Comparison of ENCODE assay signal across 10 mouse cellular contexts in genomic region chr4:134476899-134477298, GRCm38 (mm10). TPM values are rescaled to one million over a fixed set of nuclear protein-coding genes. Genes with fewer than 3 reads are reported as not detected.
A peak's percentile ranks its signal among the peaks of the same experiment; 100 is the strongest.
DNase-seq lines count a peak whose midpoint lies in the region; ATAC-seq and TF ChIP-seq lines count a peak whose summit lies in the region.
"Had no signal": no experiment of that assay in that cellular context is flagged by ENCODE, and none has a peak within 500 bp of the region (broad histone marks: within the 10 kb centered on the region; RNA-seq: fewer than 3 reads in every experiment).

No protein-coding gene starts in this region.

- peak overlapping the region; percentile 87 for H3K27ac ChIP-seq in layer of hippocampus, adult 2 months
- H3K27ac ChIP-seq in midbrain, embryonic 13.5 days = peak overlapping the region; percentile 69

- no peaks in the 10 kb centered on the region for H3K9me3 ChIP-seq in midbrain, embryonic 13.5 days

- 93% methylated on average over 8 of the region's 8 CpGs for WGBS in midbrain, embryonic 13.5 days

- no peaks in the 10 kb centered on the region for H3K27me3 ChIP-seq in midbrain, embryonic 13.5 days

- no peak overlapping the region for H3K4me2 ChIP-seq in midbrain, embryonic 13.5 days (replicated peaks)

- ATAC-seq in midbrain, embryonic 13.5 days = no peak
- ATAC-seq: activated CD4-positive, CD25-positive, alpha-beta regulatory T cell, adult 4 months had no signal

- no peak for TF ChIP-seq CTCF in layer of hippocampus, adult 2 months (conservative IDR thresholded peaks at IDR 0.05)

- H3K9ac ChIP-seq in midbrain, embryonic 13.5 days (replicated peaks) = no peak overlapping the region

- H3K4me3 ChIP-seq in layer of hippocampus, adult 2 months = no peak overlapping the region
- H3K4me3 ChIP-seq in midbrain, embryonic 13.5 days (replicated peaks) = no peak overlapping the region
- H3K4me3 ChIP-seq: myocyte had no signal

- H3K36me3 ChIP-seq in midbrain, embryonic 13.5 days = peaks cover 52% of the 10 kb centered on the region

- no peak for DNase-seq in layer of hippocampus, adult 2 months (ENCODE audit: low spot score in 2 of 2)
- DNase-seq in layer of hippocampus, postnatal 10 days (ENCODE audit: low spot score in 2 of 2) = no peak
- DNase-seq in Muller cell, postnatal 12 days (ENCODE audit: inconsistent ontology term) = peak; percentile 15
- DNase-seq in cerebellum, adult 9-10 months = peak; percentile 75
- no peak for DNase-seq in right cerebral cortex, postnatal 36 days (ENCODE audit: low spot score in 2 of 2)
- no peak for DNase-seq in B cell, adult 2 months
- DNase-seq: thymus, postnatal 25 days had no signal

- H3K4me1 ChIP-seq in midbrain, embryonic 13.5 days (replicated peaks) = peaks cover 44% of the 10 kb centered on the region

RNA-seq across cellular contexts. Expression of gene Stmn1, which starts 8.8 kb away (rescaled TPM):
- total RNA-seq in layer of hippocampus, adult 2 months (2021) = 100 to 1,000 TPM; 362 to 369 TPM
- total RNA-seq in layer of hippocampus, postnatal 10 days (2021) = 1,000 to 10,000 TPM; 1,050 to 1,137 TPM
- 7,568 and 8,132 TPM in 2 replicates for polyA plus RNA-seq in midbrain, embryonic 13.5 days (2015; fragmentation: Nextera tagmentation; extraction: Ambion mirVana)

RNA-seq across cellular contexts. Expression of gene Paqr7, which starts 19.6 kb away (rescaled TPM):
- 10 to 100 TPM; 60.2 to 64.7 TPM for total RNA-seq in layer of hippocampus, adult 2 months (2021)
- total RNA-seq in layer of hippocampus, postnatal 10 days (2021) = 10 to 100 TPM; 50.0 to 51.9 TPM
- 10.8 and 12.8 TPM in 2 replicates for polyA plus RNA-seq in midbrain, embryonic 13.5 days (2015; fragmentation: Nextera tagmentation; extraction: Ambion mirVana)

RNA-seq across cellular contexts. Expression of gene Aunip, which starts 33.9 kb away (rescaled TPM):
- under 1 TPM; 0.56 to 0.67 TPM for total RNA-seq in layer of hippocampus, adult 2 months (2021)
- total RNA-seq in layer of hippocampus, postnatal 10 days (2021) = under 1 TPM; 0.48 to 0.78 TPM
- 3.9 and 4.4 TPM in 2 replicates for polyA plus RNA-seq in midbrain, embryonic 13.5 days (2015; fragmentation: Nextera tagmentation; extraction: Ambion mirVana)

RNA-seq across cellular contexts. Expression of gene Mtfr1l, which starts 58.3 kb away (rescaled TPM):
- 10 to 100 TPM; 69.3 to 72.5 TPM for total RNA-seq in layer of hippocampus, adult 2 months (2021)
- total RNA-seq in layer of hippocampus, postnatal 10 days (2021) = 10 to 100 TPM; 82.0 to 86.7 TPM
- 149 and 155 TPM in 2 replicates for polyA plus RNA-seq in midbrain, embryonic 13.5 days (2015; fragmentation: Nextera tagmentation; extraction: Ambion mirVana)

Comparison
In these comparisons a context has a peak if more than half of its experiments do, and no peak if none do; other contexts are left out.
1. DNase-seq: peak in Muller cell, postnatal 12 days (single experiment) and cerebellum, adult 9-10 months (single experiment); none in layer of hippocampus, adult 2 months (0 of 2), layer of hippocampus, postnatal 10 days (0 of 2), right cerebral cortex, postnatal 36 days (0 of 2) and B cell, adult 2 months (0 of 2).